Mouse (Mus musculus) kidney, embryonic 15.5 days (tissue): ENCODE measurements around the gene Abi3. TPM values are rescaled to one million over a fixed set of nuclear protein-coding genes. Genes with fewer than 3 reads are reported as not detected.

ENCODE experiments used
- ATAC-seq: fragments of 200-750 bp; cut with Nextera tagmentation; replicated peaks from 2 replicates; pipeline ENCODE4 v1.8.0; 2017; ENCODE audit warnings: moderate TSS enrichment; ENCODE audit not compliant: low FRiP score
- H3K27ac ChIP-seq: fragments of 300-500 bp; sonication (generic); 2 replicates; pipeline ENCODE4 v1.5.1; 2015; ENCODE audit warnings: mild to moderate bottlenecking, inconsistent platforms
- H3K27me3 ChIP-seq: fragments of 300-500 bp; sonication (generic); 2 replicates; pipeline ENCODE4 v1.6.1; 2015; ENCODE audit warnings: inconsistent platforms
- H3K36me3 ChIP-seq: fragments of 300-500 bp; sonication (generic); 2 replicates; pipeline ENCODE4 v1.6.1; 2015; ENCODE audit warnings: inconsistent platforms
- H3K4me1 ChIP-seq: fragments of 300-500 bp; sonication (generic); 2 replicates; pipeline ENCODE4 v1.6.1; 2015; ENCODE audit warnings: inconsistent platforms
- H3K4me2 ChIP-seq: fragments of 300-500 bp; sonication (generic); 2 replicates; pipeline ENCODE4 v1.6.1; 2015; ENCODE audit warnings: moderate library complexity, mild to moderate bottlenecking, inconsistent platforms
- H3K4me3 ChIP-seq: fragments of 300-500 bp; sonication (generic); replicated peaks from 2 replicates; pipeline ENCODE4 v1.5.1; 2015; ENCODE audit warnings: mild to moderate bottlenecking, inconsistent platforms
- H3K9ac ChIP-seq: fragments of 300-500 bp; sonication (generic); 2 replicates; pipeline ENCODE4 v1.6.1; 2015; ENCODE audit warnings: mild to moderate bottlenecking, inconsistent platforms
- H3K9me3 ChIP-seq: fragments of 300-500 bp; sonication (generic); replicated peaks from 2 replicates; pipeline ENCODE4 v1.6.1; 2016; ENCODE audit warnings: inconsistent platforms
- WGBS: fragments of 180-500 bp; shearing (Covaris S2); methylation state at CpG from one replicate; pipeline ENCODE4 v1.1.7; 2015; ENCODE audit warnings: mixed read lengths; 5-methylcytosine and 5-hydroxymethylcytosine counted together
- polyA plus RNA-seq: library from polyadenylated mRNA; unstranded; fragments of >200 nt; fragmentation: Nextera tagmentation; extraction: Ambion mirVana; gene quantifications from 2 replicates; pipeline ENCODE4 v1.2.1, GENCODE M21; 2015

The Abi3 gene
- polyA plus RNA-seq, 1 experiment from 2014 or later, result 10.1 TPM

GRCm38 (mm10) chr11:95857716-95858527 is 15.6 kb upstream of the Abi3 start:
- Histone ChIP-seq H3K9me3 (no peaks in the 10 kb centered on the region), H3K27ac (peak overlapping the region; percentile 97), H3K4me2 (peak overlapping the region; percentile 67), H3K4me1 (peaks cover 16% of the 10 kb centered on the region), H3K36me3 (no peaks in the 10 kb centered on the region), H3K4me3 (peak overlapping the region; percentile 84), H3K27me3 (no peaks in the 10 kb centered on the region), H3K9ac (peak overlapping the region; percentile 41)
- no peak for ATAC-seq
- WGBS, result 21% methylated on average over 21 of the region's 21 CpGs

DNA sequence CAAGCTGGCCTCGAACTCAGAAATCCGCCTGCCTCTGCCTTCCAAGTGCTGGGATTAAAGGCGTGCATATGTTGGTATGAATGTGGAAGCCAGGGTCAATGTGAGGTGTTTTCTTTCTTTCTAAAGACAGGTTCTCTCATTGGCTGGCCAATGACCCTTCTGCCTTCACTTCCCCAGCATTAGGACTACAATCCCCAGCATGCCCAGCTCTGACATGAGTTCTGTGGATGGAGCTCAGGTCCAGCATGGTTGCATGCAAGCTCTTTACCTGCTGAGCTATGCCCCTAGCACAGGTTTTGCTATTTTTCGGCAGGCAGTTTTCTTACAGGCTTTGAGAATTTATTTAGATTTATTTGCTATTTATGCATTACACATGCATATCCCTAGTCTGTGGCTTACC is 15.0 kb upstream of the Abi3 start:
- Histone ChIP-seq H3K4me1 (peaks cover 16% of the 10 kb centered on the region), H3K9ac (no peak overlapping the region), H3K27ac (no peak overlapping the region), H3K4me3 (no peak overlapping the region), H3K27me3 (no peaks in the 10 kb centered on the region), H3K36me3 (no peaks in the 10 kb centered on the region), H3K9me3 (no peaks in the 10 kb centered on the region), H3K4me2 (no peak overlapping the region)
- no peak for ATAC-seq
- 83% methylated on average over 4 of the region's 4 CpGs for WGBS

GRCm38 (mm10) chr11:95853684-95854083 is 11.4 kb upstream of the Abi3 start:
- Histone ChIP-seq H3K27ac (no peak overlapping the region), H3K4me1 (peaks cover 7% of the 10 kb centered on the region), H3K27me3 (0 out of 2 replicates have a peak, but pooled peaks cover 3% of the 10 kb centered on the region), H3K4me3 (no peak overlapping the region), H3K4me2 (no peak overlapping the region), H3K36me3 (no peaks in the 10 kb centered on the region), H3K9me3 (no peaks in the 10 kb centered on the region), H3K9ac (no peak overlapping the region)
- 64% methylated on average over 5 of the region's 5 CpGs for WGBS
- ATAC-seq, result no peak

- H3K9me3 ChIP-seq, result no peaks in the 10 kb centered on the region
- H3K9ac ChIP-seq, result no peak overlapping the region
- H3K4me1 ChIP-seq, result no peaks in the 10 kb centered on the region
- H3K4me3 ChIP-seq, result no peak overlapping the region
- H3K27ac ChIP-seq, result no peak overlapping the region
- no peak for ATAC-seq
- H3K27me3 ChIP-seq, result 0 out of 2 replicates have a peak, but pooled peaks cover 3% of the 10 kb centered on the region
- 80% methylated on average over 2 of the region's 2 CpGs for WGBS
- no peak overlapping the region for H3K4me2 ChIP-seq
- H3K36me3 ChIP-seq, result no peaks in the 10 kb centered on the region
Measured at GRCm38 (mm10) chr11:95850898-95851297, 8.6 kb upstream of the Abi3 start.

DNA sequence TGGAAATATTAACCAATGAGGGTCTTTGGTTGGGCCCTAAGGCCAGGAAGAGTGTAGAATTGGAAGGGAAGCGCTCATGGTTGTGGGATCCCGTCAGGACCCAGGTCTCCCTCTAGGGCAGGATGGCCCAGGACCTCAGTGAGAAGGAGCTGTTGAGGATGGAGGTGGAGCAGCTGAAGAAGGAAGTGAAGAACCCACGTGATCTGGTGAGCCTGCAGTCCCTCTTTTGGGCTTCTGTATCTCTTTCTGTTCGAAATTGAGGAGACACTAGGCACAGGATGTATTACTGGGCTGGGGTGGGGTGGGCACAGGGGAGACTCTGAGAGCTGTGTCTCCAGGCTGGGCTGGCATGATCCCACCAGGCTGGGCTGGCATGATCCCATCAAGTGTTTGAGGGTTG is 2.7 kb upstream of the Abi3 start:
- H3K36me3 ChIP-seq, result no peaks in the 10 kb centered on the region
- no peak overlapping the region for H3K4me3 ChIP-seq
- H3K9ac ChIP-seq, result no peak overlapping the region
- H3K4me1 ChIP-seq, result peaks cover 10% of the 10 kb centered on the region; the same call in 1 of the 2 replicates
- no peak for ATAC-seq
- H3K4me2 ChIP-seq, result 0 out of 2 replicates have a peak overlapping the region, but pooled peaks have one; percentile 15
- WGBS, result 76% methylated on average over 4 of the region's 4 CpGs
- no peaks in the 10 kb centered on the region for H3K9me3 ChIP-seq
- H3K27me3 ChIP-seq, result peaks cover 23% of the 10 kb centered on the region
- no peak overlapping the region for H3K27ac ChIP-seq

- Histone ChIP-seq H3K27ac (peak overlapping the region; percentile 75), H3K36me3 (no peaks in the 10 kb centered on the region), H3K4me2 (peak overlapping the region; percentile 29), H3K9ac (no peak overlapping the region), H3K4me3 (peak overlapping the region; percentile 16; the same call in 1 of the 2 replicates), H3K27me3 (peaks cover 24% of the 10 kb centered on the region), H3K4me1 (peaks cover 18% of the 10 kb centered on the region), H3K9me3 (no peaks in the 10 kb centered on the region)
- 52% methylated on average over 6 of the region's 6 CpGs for WGBS
- no peak for ATAC-seq
Measured at GRCm38 (mm10) chr11:95843421-95843950, 1.2 kb upstream of the Abi3 start.

DNA sequence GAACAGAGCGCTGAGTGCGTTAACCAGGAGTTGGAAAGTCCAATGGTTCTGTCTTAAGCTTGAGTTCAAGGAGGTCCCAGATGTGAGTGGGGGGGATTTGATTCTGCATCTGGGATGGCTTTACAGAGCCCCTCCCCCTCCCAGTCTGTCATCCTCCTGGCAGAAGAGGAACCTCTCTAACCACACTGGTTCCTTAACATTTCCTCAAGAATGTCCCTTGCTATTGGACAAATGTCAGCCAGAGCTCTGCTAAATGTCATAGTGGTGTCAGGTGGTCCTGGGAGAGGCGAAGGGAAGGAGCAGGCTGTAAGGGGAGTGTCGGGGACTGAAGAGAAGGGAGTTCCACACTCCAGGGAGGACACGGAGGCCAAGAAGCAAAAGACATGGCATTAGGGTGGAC is 677 bp upstream of the Abi3 start:
- H3K9me3 ChIP-seq, result no peaks in the 10 kb centered on the region
- H3K9ac ChIP-seq, result no peak overlapping the region
- 58% methylated on average over 5 of the region's 5 CpGs for WGBS
- peaks cover 21% of the 10 kb centered on the region for H3K4me1 ChIP-seq
- H3K4me2 ChIP-seq, result peak overlapping the region; percentile 29; the same call in 1 of the 2 replicates
- no peaks in the 10 kb centered on the region for H3K36me3 ChIP-seq
- no peak for ATAC-seq
- H3K27ac ChIP-seq, result peak overlapping the region; percentile 75
- peaks cover 24% of the 10 kb centered on the region for H3K27me3 ChIP-seq
- no peak overlapping the region for H3K4me3 ChIP-seq

DNA sequence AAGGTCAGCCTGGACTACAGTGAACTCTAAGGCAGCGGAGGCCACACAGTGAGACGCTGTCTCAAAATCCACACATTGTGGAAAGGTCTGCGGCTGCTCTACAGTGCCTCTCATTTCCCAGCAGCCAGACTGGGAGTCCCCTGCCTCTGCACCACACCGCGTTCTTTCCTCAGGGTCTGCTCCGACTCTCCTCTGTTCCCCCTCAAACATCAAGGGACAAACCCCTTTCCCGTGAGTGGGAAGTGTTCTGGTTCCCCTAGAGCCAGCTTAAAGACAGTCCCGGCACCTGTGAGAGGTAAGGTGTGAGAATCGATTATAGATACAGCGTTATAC is 812 bp downstream of the Abi3 start:
- Histone ChIP-seq H3K27me3 (peaks cover 29% of the 10 kb centered on the region), H3K9ac (0 out of 2 replicates have a peak overlapping the region, but pooled peaks have one; percentile 23), H3K4me3 (peak overlapping the region; percentile 36), H3K4me1 (peaks cover 36% of the 10 kb centered on the region), H3K27ac (peak overlapping the region; percentile 75), H3K36me3 (no peaks in the 10 kb centered on the region), H3K4me2 (peak overlapping the region; percentile 45), H3K9me3 (no peaks in the 10 kb centered on the region)
- no peak for ATAC-seq
- 60% methylated on average over 10 of the region's 10 CpGs for WGBS

- Histone ChIP-seq H3K9ac (0 out of 2 replicates have a peak overlapping the region, but pooled peaks have one; percentile 23), H3K4me2 (peak overlapping the region; percentile 45), H3K36me3 (no peaks in the 10 kb centered on the region), H3K4me1 (peaks cover 41% of the 10 kb centered on the region), H3K9me3 (no peaks in the 10 kb centered on the region), H3K27me3 (peaks cover 34% of the 10 kb centered on the region), H3K4me3 (peak overlapping the region; percentile 36), H3K27ac (peak overlapping the region; percentile 75; the same call in 1 of the 2 replicates)
- ATAC-seq, result no peak
- WGBS, result 70% methylated on average over 5 of the region's 5 CpGs
Measured at GRCm38 (mm10) chr11:95840694-95841497, 1.4 kb downstream of the Abi3 start.

DNA sequence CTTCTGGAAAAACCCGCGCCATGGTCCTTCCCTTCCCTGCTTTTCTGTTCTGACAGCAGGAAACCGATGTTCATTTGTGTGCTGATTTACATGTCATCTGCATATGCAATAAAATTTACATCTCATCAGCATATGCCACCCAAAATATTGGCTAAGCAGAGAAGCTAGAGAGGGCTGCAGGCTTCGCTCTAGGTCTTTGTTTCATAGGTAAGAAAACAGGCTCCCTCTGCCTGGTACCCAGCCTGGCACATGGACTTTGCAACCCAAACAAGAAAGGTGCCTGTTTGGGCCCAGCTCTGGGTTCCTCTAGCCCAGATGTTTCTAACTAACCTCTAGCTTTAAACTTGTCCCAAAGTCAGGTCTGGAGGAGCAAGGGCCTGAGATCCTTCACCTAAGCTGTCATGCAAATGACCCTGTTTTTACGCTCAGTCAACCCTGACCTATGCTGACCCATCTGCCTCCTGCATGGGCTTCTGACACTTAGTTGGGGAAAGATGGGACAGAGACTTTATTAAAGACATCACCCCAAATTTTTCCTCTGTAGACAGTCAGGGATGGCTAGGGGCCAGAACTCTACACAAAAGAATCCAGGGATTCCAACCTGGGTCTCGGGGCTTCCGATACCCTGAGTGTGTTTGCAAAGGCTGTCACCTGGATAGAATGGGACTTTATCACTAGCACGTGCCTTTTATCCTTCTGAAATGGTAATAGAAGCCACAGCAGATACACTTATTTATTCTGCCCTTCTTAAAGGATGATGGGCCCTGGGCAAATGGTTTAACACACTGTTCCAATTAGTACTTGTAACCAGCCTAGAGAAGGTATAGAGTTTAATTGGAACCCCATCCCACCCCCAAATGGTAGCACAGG is 3.0 kb downstream of the Abi3 start:
- H3K4me1 ChIP-seq, result peaks cover 58% of the 10 kb centered on the region
- 76% methylated on average over 8 of the region's 8 CpGs for WGBS

DNA sequence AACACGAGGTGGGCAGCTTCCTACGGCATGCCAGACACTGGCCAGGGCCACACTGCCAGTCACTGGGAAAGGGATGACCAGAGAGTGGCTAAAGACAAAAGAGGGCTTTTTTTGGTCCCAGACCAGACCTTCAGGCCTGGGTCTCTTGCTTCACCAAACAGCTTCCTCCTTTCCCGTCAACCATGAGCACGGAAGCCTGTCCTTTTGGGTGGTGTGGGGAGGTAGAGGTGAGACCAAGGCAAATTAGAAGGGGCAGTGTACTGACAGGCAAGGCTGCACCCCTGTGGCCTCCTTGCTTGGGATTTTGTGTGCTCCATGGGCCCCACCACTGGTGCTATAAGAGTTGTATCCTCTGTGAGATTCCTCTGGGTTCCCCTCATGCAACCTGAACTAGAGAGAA is 3.7 kb downstream of the Abi3 start:
- no peak for ATAC-seq

More for the DNA sequence above, 3.0 kb downstream of the Abi3 start:
- Histone ChIP-seq H3K4me2 (0 out of 2 replicates have a peak overlapping the region, but pooled peaks have one; percentile 21), H3K9me3 (no peaks in the 10 kb centered on the region), H3K27me3 (peaks cover 50% of the 10 kb centered on the region), H3K36me3 (no peaks in the 10 kb centered on the region), H3K27ac (no peak overlapping the region), H3K4me3 (no peak overlapping the region), H3K9ac (no peak overlapping the region)
- no peak for ATAC-seq

More for the DNA sequence above, 3.7 kb downstream of the Abi3 start:
- no peak overlapping the region for H3K4me2 ChIP-seq
- no peaks in the 10 kb centered on the region for H3K36me3 ChIP-seq
- 0 out of 2 replicates have a peak overlapping the region, but pooled peaks have one; percentile 71 for H3K27ac ChIP-seq
- WGBS, result 78% methylated on average over 4 of the region's 4 CpGs
- H3K27me3 ChIP-seq, result peaks cover 57% of the 10 kb centered on the region
- H3K9ac ChIP-seq, result no peak overlapping the region
- H3K4me3 ChIP-seq, result no peak overlapping the region
- H3K9me3 ChIP-seq, result no peaks in the 10 kb centered on the region
- H3K4me1 ChIP-seq, result peaks cover 64% of the 10 kb centered on the region
